Mouse (Mus musculus): ENCODE data around the gene Ceacam18. TPM values are rescaled to one million over a fixed set of nuclear protein-coding genes. Genes with fewer than 3 reads are reported as not detected.
"Not testable (repeated sequence)": the region's sequence is repeated elsewhere in the genome, so short reads cannot be mapped to it uniquely, and the experiment has no call there.

Ceacam18 gene
- polyA plus RNA-seq, 1 experiment from 2014 or later: 0.20 TPM

GRCm38 (mm10) chr7:43654519-43654918, 20.0 kb downstream of the Ceacam18 start:
- Histone ChIP-seq H3K4me1 (ENCODE audit: control insufficient read depth, insufficient read depth, low read length) (no peaks in the 10 kb centered on the region), H3K4me2 (ENCODE audit: low read depth, low read length) (no peak overlapping the region), H3K36me3 (ENCODE audit: control insufficient read depth, insufficient read depth, low read length) (no peaks in the 10 kb centered on the region), H3K9ac (replicated peaks; ENCODE audit: low read depth, low read length) (no peak overlapping the region), H3K27ac (ENCODE audit: low read depth, low read length) (no peak overlapping the region), H3K9me3 (ENCODE audit: control insufficient read depth, low read length) (no peaks in the 10 kb centered on the region), H3K27me3 (ENCODE audit: control insufficient read depth, insufficient read depth, low read length) (no peaks in the 10 kb centered on the region), H3K4me3 (ENCODE audit: low read depth, low read length) (no peak overlapping the region)
- 85% methylated on average over 3 of the region's 3 CpGs for WGBS
- ATAC-seq (ENCODE audit: low read depth): no peak

DNA sequence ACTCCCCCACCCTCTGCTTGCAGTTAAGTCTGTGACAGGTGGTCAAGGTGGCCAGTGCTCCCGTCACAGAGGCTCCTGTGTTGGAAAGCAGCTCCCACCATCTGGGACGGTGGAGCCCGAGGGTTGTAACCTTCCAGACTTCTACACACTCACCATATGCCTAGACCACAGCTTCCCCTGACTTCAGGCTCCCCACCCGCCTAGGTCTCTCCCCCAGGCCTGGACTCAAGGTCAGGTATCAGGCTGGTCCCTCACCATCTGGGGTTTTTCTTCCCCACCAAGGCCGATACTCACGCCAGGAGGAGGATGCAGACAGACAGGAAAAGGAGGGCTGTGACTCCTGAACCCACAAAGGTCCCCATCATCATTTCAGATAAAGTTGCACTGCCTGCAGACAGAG, 21.7 kb downstream of the Ceacam18 start:
- Histone ChIP-seq H3K9me3 (ENCODE audit: control insufficient read depth, low read length) (no peaks in the 10 kb centered on the region), H3K4me1 (ENCODE audit: control insufficient read depth, insufficient read depth, low read length) (no peaks in the 10 kb centered on the region), H3K4me2 (ENCODE audit: low read depth, low read length) (no peak overlapping the region), H3K9ac (replicated peaks; ENCODE audit: low read depth, low read length) (no peak overlapping the region), H3K36me3 (ENCODE audit: control insufficient read depth, insufficient read depth, low read length) (no peaks in the 10 kb centered on the region), H3K4me3 (ENCODE audit: low read depth, low read length) (no peak overlapping the region), H3K27me3 (ENCODE audit: control insufficient read depth, insufficient read depth, low read length) (no peaks in the 10 kb centered on the region), H3K27ac (ENCODE audit: low read depth, low read length) (no peak overlapping the region)
- no peak for ATAC-seq (ENCODE audit: low read depth)
- WGBS: 85% methylated on average over 6 of the region's 6 CpGs

GRCm38 (mm10) chr7:43660002-43660401, 25.5 kb downstream of the Ceacam18 start, which contains the start of gene Siglece:
Siglece (minus strand) TSS chr7:43660161.
- no peak within 1 kb of the TSS for H3K27ac ChIP-seq (ENCODE audit: low read depth, low read length)
- no peaks in the 10 kb centered on the region for H3K27me3 ChIP-seq (ENCODE audit: control insufficient read depth, insufficient read depth, low read length)
- ATAC-seq (ENCODE audit: low read depth): no peak
- H3K4me1 ChIP-seq (ENCODE audit: control insufficient read depth, insufficient read depth, low read length): no peaks in the 10 kb centered on the region
- H3K9ac ChIP-seq (replicated peaks; ENCODE audit: low read depth, low read length): no peak within 1 kb of the TSS
- H3K4me2 ChIP-seq (ENCODE audit: low read depth, low read length): no peak within 1 kb of the TSS
- no peaks in the 10 kb centered on the region for H3K9me3 ChIP-seq (ENCODE audit: control insufficient read depth, low read length)
- no peaks in the 10 kb centered on the region for H3K36me3 ChIP-seq (ENCODE audit: control insufficient read depth, insufficient read depth, low read length)
- WGBS: 82% methylated on average over 1 of the region's 1 CpGs
- H3K4me3 ChIP-seq (ENCODE audit: low read depth, low read length): no peak within 1 kb of the TSS

GRCm38 (mm10) chr7:43662804-43663203, 28.3 kb downstream of the Ceacam18 start:
- Histone ChIP-seq H3K9ac (replicated peaks; ENCODE audit: low read depth, low read length) (no peak overlapping the region), H3K36me3 (ENCODE audit: control insufficient read depth, insufficient read depth, low read length) (no peaks in the 10 kb centered on the region), H3K4me2 (ENCODE audit: low read depth, low read length) (no peak overlapping the region), H3K27me3 (ENCODE audit: control insufficient read depth, insufficient read depth, low read length) (no peaks in the 10 kb centered on the region), H3K27ac (ENCODE audit: low read depth, low read length) (no peak overlapping the region), H3K4me1 (ENCODE audit: control insufficient read depth, insufficient read depth, low read length) (no peaks in the 10 kb centered on the region), H3K9me3 (ENCODE audit: control insufficient read depth, low read length) (no peaks in the 10 kb centered on the region), H3K4me3 (ENCODE audit: low read depth, low read length) (no peak overlapping the region)
- ATAC-seq (ENCODE audit: low read depth): no peak
- 93% methylated on average over 1 of the region's 1 CpGs for WGBS

- H3K27me3 ChIP-seq (ENCODE audit: control insufficient read depth, insufficient read depth, low read length); H3K36me3 ChIP-seq (ENCODE audit: control insufficient read depth, insufficient read depth, low read length); H3K4me2 ChIP-seq (ENCODE audit: low read depth, low read length); H3K9me3 ChIP-seq (ENCODE audit: control insufficient read depth, low read length); ATAC-seq (ENCODE audit: low read depth); H3K4me3 ChIP-seq (ENCODE audit: low read depth, low read length); H3K27ac ChIP-seq (ENCODE audit: low read depth, low read length); H3K4me1 ChIP-seq (ENCODE audit: control insufficient read depth, insufficient read depth, low read length); H3K9ac ChIP-seq (replicated peaks; ENCODE audit: low read depth, low read length): not testable (repeated sequence)
- 88% methylated on average over 4 of the region's 4 CpGs for WGBS
These were observed 32.7 kb downstream of the Ceacam18 start for GRCm38 (mm10) chr7:43667221-43667620.

- Histone ChIP-seq H3K27me3 (ENCODE audit: control insufficient read depth, insufficient read depth, low read length) (no peaks in the 10 kb centered on the region), H3K36me3 (ENCODE audit: control insufficient read depth, insufficient read depth, low read length) (no peaks in the 10 kb centered on the region), H3K4me2 (ENCODE audit: low read depth, low read length) (no peak overlapping the region), H3K27ac (ENCODE audit: low read depth, low read length) (no peak overlapping the region), H3K9me3 (ENCODE audit: control insufficient read depth, low read length) (no peaks in the 10 kb centered on the region), H3K9ac (replicated peaks; ENCODE audit: low read depth, low read length) (no peak overlapping the region), H3K4me3 (ENCODE audit: low read depth, low read length) (no peak overlapping the region), H3K4me1 (ENCODE audit: control insufficient read depth, insufficient read depth, low read length) (0 out of 2 replicates have a peak, but pooled peaks cover 6% of the 10 kb centered on the region)
- no peak for ATAC-seq (ENCODE audit: low read depth)
- WGBS: 18% methylated on average over 3 of the region's 3 CpGs
These were observed 34.1 kb downstream of the Ceacam18 start for GRCm38 (mm10) chr7:43668582-43668981.

- Histone ChIP-seq H3K4me2 (ENCODE audit: low read depth, low read length) (peak overlapping the region; percentile 60), H3K9ac (replicated peaks; ENCODE audit: low read depth, low read length) (no peak overlapping the region), H3K4me1 (ENCODE audit: control insufficient read depth, insufficient read depth, low read length) (0 out of 2 replicates have a peak, but pooled peaks cover 6% of the 10 kb centered on the region), H3K36me3 (ENCODE audit: control insufficient read depth, insufficient read depth, low read length) (peaks cover 13% of the 10 kb centered on the region; the same call in 1 of the 2 replicates), H3K4me3 (ENCODE audit: low read depth, low read length) (peak overlapping the region; percentile 55), H3K27me3 (ENCODE audit: control insufficient read depth, insufficient read depth, low read length) (no peaks in the 10 kb centered on the region), H3K27ac (ENCODE audit: low read depth, low read length) (no peak overlapping the region), H3K9me3 (ENCODE audit: control insufficient read depth, low read length) (no peaks in the 10 kb centered on the region)
- WGBS: 70% methylated on average over 11 of the region's 11 CpGs
- ATAC-seq (ENCODE audit: low read depth): peak; percentile 57
These were observed 36.7 kb downstream of the Ceacam18 start for GRCm38 (mm10) chr7:43671064-43671808.

GRCm38 (mm10) chr7:43671809-43672580, 37.5 kb downstream of the Ceacam18 start, which contains the start of gene Ctu1:
Ctu1 (plus strand) TSS chr7:43672016.
- Histone ChIP-seq H3K27ac (ENCODE audit: low read depth, low read length) (no peak within 1 kb of the TSS; the same call in 1 of the 2 replicates), H3K4me3 (ENCODE audit: low read depth, low read length) (peak within 1 kb of the TSS; percentile 55), H3K36me3 (ENCODE audit: control insufficient read depth, insufficient read depth, low read length) (peaks cover 20% of the 10 kb centered on the region; the same call in 1 of the 2 replicates), H3K4me2 (ENCODE audit: low read depth, low read length) (peak within 1 kb of the TSS; percentile 60), H3K27me3 (ENCODE audit: control insufficient read depth, insufficient read depth, low read length) (no peaks in the 10 kb centered on the region), H3K9ac (replicated peaks; ENCODE audit: low read depth, low read length) (peak within 1 kb of the TSS; percentile 61), H3K9me3 (ENCODE audit: control insufficient read depth, low read length) (no peaks in the 10 kb centered on the region), H3K4me1 (ENCODE audit: control insufficient read depth, insufficient read depth, low read length) (0 out of 2 replicates have a peak, but pooled peaks cover 6% of the 10 kb centered on the region)
- WGBS: under 1% methylated on average over 26 of the region's 26 CpGs
- ATAC-seq (ENCODE audit: low read depth): peak; percentile 97
